Mouse (Mus musculus): Measurements from ENCODE around the gene Smug1.
A peak's percentile ranks its signal among the peaks of the same experiment; 100 is the strongest.

Gene Smug1

DNA sequence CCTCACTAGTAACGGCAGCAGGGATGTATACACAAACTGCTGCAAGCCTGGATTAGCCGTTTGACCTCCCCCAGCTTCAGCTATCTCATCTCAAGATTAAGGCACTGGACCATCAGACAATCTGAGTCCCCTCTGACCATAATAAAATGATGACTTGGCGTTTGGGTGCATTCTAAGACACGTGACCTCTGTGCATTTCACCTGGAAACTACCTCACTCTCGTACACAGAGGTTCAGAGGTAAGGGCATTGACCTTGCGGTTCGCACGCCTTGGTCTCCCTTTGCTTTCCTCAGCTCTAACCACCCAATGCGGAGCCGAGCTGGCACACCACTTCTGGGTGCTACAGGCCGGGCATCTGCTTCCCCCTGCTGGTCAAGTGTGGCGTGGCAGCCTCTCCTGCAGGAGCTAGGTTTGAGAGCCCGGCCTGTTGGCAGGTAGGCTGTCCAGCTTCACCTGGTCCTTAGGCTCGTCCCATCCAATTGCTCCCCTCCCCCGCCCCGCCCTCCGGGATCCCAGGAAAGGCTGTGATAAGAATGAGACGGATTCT, 10.1 kb upstream of the Smug1 start:
- DNase-seq (ENCODE audit: low spot score) = peak; percentile 85

DNA sequence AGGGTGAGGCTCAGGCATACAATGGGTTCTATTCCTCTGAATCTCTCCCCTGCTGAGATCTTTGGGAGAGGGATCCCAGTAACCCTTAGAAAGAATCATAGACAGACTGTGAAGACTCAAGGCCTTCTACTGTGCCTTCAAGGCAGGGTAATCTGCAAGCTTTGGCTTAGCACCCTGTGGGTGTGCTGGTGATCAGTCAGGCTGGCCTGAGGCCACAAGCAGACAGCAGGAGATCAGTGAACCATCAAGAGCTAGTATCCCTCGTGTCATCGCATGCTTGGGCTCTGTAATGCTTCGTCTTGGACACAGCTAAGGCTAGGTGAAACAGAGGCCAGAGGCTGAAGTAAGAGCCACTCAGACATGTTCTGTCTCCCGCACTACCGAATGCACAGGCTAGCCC, 6.4 kb upstream of the Smug1 start:
- DNase-seq (ENCODE audit: low spot score) = no peak

DNA sequence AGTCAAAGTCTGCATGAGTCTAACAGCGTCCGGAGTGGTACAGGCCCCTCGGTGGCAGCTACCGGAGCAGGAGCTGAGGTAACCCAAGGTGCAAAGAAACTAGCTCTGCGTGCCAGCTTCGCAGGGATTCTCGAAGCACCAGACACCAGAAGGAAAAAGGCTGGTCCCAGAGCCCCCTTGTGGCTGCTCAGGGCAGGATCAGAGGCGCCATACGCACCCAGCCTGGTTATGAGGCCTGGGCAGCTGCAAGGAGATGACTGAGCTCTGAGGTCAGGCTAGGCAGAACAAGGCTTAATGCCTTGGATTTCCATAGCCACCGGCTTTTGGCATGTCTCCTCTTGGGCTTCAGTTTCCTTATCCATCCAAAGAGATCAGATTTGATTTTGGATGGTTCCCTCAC, 5.6 kb upstream of the Smug1 start:
- DNase-seq (ENCODE audit: low spot score) = peak; percentile 61

DNA sequence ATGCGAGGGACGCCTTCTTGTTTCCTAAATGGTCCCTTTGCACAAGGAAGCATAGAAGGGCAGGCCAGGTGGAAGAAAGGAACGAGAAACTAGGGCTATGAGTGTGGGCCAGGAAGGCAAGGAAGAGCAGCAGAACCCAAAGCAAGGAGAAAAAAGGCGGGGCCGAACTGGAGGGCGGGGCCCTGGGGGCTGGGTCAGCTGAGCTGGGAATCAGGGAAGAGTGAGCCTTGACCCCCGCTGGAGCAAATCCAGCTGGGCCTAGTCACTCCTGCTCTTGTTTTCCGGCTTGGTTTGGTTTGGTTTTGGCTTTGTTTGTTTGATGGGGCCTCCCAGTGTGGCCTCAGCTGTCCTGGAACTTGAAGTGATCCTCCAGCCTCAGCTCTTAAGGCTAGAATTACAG, 4.4 kb upstream of the Smug1 start:
- DNase-seq (ENCODE audit: low spot score) = no peak

DNA sequence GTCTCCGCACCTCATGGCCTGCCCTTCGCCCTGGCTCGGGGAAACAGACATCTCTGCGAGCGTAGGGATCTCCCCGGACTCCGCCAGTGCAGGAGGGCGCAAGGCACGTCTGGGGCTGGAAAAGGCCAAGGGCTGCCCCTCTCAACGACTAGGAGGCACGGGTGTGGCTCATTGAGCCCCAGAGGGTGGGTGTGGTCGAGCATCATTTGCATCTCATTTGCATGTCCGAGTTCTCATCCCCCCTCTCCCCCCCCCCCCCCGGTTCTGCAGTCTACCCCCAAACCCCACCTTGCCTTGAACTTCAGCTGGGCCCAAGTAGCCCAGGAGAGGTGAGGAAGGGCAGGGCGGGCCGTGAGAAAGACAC, 3.4 kb upstream of the Smug1 start:
- no peak for DNase-seq (ENCODE audit: low spot score)

DNA sequence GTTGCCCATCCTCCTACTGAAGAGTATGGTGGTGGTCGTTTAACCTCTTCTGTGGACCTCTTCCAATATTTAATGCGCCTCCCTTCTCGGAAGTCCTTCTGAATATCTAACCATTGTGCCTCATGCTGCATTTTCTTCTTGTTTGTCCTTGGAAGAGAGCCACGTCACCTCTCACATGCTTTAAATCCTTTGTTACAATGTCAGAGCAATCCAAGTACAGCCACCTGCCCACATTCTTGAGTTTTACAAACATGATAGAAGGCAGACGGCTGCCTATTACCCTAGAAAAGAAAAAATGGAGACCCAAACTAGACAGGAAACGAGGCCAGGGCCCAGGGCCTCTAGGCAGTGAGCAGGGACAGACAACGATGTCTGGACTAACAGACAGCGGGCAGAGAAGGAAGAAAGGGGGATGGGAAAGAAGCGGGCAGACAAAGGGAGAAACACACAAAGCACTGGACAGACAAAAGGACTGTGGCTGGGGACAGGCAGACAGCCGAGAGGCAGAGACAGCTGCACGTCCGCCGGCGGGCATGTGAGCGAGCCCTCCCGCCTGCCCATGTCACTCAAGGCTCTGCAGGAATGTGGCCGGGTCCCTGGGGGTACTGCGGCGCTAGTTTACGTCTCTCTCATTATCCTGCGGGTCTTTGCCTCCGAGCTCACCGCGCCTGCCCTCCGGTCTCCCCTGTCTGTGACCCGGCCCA, 2.9 kb upstream of the Smug1 start:
- DNase-seq (ENCODE audit: low spot score) = no peak

DNA sequence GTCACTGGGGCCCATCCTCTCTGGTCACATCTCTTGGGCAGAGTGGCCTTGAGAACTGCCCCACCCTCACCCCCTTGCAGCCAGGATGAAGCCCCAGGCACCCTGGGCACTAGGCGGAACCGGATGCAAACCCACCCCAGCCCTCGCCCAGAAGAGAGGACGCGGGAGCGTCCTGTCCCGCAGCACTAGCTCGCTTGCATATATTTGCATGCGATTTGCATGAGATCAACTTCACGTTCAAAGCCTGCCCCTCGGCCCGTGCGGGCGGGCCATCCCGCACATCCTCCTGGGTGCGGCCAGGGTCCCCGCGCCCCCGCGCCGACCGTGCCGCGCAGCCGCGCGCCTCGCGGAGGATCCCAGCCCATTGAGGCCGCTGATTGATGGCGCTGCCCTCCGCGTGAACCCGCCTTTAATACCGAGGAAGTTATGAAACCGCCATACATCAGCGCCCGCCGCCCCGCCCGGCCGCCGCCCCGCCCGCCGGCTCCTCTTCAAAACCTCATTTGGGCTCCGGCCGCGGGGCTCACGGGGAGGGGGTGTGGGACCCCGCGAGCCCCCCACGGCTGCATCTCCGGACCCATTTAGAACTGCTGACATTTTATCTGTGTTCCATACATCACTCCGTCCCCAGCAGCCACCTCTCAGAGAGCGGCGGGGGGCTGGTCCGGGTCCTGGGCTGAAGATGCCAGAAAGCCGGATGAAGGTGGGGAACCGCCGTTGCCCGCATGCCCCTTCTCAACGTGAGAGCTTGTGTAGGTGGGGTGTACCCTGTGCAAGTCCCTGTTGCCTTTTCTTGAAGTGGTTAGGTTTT, 2.1 kb upstream of the Smug1 start:
- peak; percentile 66 for DNase-seq (ENCODE audit: low spot score)

DNA sequence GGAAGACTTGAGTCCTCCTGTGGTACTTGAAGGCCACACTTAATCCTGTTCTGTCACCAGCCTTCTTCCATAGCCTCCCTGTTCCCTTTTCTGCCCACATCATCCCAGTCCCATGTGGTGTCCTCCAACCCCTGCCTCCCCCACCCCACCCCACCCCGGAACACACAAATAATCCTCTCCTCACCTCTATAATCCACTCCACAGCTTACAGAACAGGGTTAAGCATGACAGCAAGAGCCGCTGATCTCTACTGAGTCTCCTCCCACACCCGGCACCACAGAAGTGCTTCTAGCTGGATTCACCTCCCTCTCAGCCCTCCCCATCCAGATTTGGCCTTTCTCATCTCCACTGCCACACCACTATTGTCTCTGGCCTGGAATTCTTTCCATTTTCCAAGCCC, 894 bp upstream of the Smug1 start:
- DNase-seq (ENCODE audit: low spot score) = no peak

DNA sequence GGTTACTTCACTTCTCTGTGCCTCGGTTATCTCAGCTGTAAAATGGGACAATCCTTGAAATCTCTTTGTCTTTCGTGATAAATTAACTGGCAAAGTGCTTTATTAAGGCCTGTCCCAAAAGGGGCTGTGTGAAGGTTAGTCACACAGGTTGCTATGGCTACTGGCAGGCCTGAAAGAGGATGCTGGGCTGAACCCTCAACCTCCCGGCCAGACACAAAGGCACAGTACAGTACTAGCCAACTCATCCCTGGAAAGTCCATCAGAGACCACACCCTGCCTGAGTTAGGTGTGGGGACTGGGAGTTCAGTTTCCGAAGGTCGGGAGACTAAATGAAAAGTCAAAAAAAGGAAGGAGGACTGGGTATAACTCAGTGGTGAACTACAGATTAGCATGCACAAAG, 968 bp downstream of the Smug1 start:
- no peak for DNase-seq (ENCODE audit: low spot score)

DNA sequence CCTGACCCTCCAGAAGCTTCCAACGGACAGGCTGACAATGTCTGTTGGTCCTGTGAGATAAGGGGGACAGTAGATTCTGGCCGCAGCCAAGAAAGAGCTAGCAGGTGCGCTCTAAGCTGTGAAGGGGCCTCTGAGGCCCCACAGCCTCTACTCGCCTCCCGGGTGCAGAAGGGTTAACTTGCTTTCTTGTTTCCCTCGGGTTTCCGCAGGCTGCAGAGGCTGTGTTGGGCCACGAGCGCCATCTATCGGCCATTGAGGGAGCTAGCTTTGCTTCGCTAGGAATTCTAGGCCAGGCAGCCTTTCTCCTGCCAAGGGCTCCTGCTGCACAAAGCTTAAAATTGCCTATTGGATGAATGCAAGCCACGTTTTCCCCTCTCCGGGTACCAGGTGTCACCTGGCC, 1.5 kb downstream of the Smug1 start:
- peak; percentile 85 for DNase-seq (ENCODE audit: low spot score)

DNA sequence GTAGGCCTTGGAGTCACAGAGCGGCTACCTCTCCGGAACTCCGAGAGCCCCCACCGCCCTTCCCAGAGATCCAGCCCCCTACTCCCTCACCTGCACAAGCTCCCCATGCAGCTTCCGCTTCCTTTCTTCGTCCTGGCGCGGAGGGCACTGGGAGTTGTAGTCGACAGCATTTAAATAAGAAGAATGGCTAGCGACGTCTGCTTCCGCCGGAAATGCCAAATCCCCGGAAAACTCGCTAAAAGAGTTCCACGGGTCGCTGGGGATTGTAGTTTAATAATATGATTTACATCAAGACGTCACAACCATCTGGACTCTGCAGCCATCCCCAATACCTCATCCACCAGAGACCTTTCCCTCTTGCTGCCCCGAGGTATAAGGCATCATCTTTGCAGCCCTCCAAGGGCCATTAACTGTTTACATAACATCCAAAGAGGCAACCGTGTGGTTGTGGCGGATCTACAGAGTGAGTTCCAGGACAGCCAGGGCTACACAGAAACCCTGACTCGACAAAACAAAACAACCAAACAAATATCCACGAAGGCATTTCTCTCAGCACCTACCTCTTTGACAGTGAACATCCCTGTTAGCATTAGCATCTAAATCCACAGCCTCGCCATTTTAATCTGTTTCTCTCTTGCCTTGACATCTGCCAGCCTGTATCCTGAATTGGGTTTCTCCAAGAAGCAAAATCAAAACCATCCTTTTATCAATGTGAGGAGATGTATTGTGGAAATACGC, 3.5 kb downstream of the Smug1 start:
- DNase-seq (ENCODE audit: low spot score) = peak; percentile 93

DNA sequence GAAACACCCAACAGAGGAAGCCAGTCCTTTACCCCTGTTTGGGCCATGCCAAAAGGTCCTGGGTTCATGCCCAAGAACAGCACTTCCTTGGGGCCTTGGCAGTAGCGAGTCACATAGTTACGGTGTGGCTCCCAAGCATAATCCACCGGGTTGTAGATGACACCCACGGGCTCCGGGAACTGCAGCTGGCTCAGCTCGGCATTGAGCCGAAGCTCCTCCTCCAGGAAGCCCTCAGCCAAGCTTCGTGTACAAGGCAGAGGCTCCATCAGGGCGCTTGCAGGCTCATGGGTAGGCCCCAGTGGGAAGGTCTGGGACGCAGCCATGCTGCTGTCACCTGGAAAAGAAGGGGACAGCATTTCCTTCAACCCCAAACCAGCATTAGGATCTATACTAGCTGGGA, 9.3 kb downstream of the Smug1 start:
- no peak for DNase-seq (ENCODE audit: low spot score)

DNA sequence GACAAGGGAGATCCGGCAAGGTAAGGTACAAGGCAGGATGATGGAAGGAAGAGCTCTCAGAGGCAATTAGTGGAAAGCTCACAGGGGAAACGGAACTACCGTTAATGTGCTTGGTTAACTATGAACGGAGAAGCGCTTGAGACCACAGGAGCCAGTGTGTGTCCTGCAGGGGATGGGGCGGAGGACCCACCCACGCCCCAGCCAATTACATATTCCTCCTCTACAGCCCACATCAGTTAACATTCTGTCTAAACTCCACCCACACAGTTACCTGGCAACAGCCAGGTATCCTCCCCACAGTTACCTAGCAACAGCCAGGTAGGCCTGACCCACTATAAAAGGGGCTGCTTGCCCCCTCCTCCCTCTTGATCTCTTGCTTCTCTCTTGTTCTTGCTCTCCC, 10.0 kb downstream of the Smug1 start:
- no peak for DNase-seq (ENCODE audit: low spot score)

DNA sequence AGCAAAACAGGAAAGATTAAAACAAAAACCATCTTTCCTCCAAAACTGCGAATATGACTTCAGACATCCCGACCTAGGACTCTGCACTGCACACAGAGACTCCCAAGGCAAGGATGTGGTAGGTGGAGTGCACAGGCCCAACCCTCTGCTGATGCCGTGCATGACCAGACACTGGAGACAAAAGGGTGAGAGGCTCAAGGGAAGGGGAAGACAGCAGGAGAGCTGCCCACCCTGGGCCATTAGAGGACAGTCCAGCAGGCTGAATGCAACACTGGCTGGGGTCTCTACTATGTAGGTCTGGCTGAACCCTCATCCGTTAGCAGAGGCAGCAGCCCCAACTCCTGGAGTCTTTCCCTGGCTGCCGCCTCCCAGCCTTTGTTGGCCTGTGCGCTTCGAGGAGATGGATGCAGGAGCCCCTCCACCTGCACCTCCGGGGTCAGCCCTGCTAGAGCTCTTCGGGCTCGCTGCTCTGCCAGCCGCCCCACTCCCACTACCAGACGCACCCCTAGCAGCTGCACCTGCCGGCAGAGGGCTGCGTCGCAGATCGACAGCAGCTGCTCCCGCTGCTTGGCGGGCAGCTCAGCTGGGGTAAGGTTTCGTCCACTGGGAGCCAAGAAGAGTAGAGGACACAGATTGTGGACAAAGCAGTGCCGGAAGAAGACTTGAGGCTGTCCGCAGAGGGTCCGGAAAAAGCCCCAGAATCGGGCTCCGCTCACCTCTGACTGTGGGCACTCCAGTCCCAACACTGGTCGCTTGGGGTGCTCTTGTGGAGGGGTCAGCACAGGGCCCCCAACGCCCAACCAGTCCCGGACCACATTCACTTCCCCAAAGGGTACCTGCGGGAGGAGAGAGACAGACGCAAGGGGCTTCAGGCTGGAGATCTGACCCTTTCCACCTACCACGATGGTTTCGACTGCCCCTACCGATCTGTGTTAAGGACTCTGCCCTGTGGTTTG, 11.2 kb downstream of the Smug1 start:
- no peak for DNase-seq (ENCODE audit: low spot score)

DNA sequence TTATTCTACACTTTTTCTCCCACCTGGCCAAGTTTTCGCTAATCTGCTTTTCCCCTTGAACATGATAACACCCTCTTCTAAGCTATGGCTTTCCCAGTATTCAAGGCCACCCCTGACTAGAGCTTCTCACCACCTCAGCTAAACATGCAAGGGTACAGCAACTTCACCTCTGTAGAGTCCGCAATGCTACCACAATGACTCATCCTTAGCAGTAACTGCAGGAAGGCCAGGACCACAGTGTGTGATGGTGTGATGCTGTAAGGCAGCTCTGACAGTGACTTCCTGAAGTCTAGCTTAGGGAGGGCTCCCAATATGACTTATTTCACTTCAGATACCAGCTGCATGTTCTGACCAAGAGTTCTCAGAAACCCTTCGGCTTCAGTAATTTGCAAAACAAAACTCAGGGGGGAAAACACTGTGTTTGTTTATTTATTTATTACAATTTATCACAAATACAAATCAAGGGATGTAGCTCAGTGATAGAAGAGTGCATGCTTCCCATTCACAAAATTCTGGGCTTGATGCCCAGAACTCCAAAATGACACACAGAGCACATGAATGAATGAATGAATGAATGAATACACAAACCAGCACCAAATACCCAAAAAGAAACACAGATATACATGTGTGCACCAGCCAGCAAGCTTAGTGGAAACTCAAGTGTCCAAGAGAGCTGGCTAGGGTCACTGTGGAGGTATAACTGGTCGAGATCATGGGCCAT, 13.8 kb downstream of the Smug1 start:
- no peak for DNase-seq (ENCODE audit: low spot score)

DNA sequence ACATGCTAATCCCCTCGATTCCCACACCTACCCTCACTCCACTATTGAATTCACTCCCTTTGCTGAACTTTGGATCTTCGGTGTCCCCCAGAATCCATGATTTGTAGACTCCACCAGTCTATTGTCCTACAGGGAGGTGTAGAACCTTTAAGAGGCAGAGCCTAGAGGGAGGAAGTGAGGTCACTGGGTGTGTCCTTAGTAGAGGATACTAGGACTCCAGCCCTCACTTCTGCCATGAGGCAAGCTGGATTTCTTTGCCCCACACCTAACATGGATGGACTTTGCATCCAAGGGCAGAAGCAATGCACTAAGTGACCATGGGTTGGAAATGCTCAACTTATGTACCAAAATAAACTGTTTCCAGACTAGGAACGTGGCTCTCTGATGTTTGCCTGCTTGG, 14.5 kb downstream of the Smug1 start:
- DNase-seq (ENCODE audit: low spot score) = no peak

DNA sequence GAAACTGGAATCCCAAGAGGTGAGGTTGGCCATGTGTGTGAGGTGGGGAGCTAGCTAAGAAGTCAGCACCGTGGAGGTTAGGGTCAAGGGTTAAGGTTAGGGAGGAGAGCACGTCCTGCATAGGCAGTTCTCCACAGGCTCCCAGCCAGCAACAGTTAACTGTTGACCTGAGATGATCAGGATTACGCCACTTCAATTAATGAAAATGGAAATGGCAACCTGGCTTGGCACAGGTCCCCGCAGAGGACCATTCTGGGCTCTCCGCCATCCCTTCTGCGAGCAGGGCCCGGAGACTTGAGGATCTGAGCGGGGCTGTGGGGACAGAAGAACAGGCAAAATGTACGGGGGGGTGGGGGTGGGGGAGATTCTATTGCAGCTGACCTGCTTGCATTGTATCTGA, 19.1 kb downstream of the Smug1 start:
- no peak for DNase-seq (ENCODE audit: low spot score)

DNA sequence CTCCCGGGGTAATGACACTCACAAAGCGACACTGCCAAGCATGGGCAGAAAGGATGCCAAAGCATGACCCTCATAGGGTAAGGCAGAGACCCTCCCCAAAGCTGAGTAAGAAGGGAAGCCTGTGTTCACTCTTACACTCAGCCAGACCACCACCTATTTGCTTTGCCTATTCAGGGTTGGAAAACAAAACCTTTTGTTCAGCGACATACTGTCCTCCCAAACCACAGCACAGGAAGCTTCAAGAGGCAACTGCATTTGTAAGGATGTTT, 19.5 kb downstream of the Smug1 start:
- DNase-seq (ENCODE audit: low spot score) = no peak

DNA sequence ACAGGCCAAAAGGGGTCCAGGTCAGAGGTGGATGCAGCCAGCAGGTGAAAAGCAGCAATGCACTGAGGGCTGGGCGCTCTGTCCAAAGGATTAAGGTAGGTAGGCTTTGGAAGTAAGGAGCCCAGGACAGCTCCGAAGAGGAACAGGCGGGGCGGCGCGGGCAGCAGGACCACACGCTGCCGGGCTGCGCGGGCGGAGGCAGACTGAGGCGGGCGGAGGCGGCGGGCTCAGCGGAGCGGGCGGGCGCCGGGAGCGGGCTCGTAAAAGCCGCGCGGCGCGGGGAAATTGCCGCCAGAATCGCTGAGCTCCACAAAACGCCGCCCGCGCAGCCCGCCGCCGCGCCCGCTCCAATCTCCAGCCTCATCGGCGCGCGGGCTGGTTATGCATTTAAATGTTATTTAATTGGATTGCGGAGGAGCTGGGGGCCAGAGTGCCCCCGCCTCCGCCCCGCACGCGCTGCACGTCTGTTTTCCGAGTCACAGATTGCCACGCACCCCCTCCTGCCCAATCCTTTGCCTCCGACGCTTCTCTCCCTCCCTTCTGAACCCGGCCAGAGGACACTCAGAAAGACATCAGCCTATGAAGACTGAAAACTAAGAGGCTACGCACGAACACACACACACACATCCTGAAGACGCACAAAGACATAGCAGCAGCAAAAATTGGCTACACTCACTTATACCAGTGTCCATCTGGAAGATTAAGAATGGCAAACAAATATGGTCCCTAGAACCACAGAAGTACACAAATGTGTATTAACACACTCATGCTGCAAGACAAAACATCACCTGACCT, 20.1 kb downstream of the Smug1 start:
- DNase-seq (ENCODE audit: low spot score) = no peak

DNA sequence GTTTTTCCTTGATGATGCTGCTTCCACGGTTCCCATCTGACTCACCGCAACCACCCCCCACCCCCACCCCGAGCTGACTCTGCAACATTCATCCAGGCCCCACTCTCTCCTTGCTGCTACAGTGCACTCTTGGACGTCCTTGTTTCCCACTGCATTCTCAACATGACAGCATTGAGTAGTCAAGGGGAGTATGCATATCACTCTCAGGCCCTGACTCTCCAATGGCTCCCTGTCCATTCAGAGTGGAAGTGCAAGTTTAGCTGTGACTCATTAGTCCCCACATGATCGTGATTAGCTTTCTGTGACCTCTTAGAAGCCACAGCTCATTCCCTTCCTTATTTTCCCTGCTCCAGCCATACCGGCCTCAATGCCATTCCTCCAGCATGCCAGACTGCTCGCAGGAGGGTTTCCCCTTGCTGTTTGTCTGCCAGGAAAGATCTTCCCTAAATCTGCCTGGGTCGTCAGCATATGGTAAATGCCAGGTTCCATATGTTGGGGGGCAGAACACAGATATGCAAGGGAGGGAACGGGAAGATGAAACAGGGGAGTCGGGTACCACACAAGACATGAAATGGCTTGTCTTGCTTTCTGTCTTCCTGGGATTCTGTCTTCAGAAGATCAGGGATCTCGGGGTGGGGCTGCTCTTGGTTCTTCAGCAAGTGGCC, 21.1 kb downstream of the Smug1 start:
- DNase-seq (ENCODE audit: low spot score) = no peak

All from yolk sac, embryonic 10.5 days (tissue).